Mouse (Mus musculus): ENCODE results near the gene Ubqln2.

DNA sequence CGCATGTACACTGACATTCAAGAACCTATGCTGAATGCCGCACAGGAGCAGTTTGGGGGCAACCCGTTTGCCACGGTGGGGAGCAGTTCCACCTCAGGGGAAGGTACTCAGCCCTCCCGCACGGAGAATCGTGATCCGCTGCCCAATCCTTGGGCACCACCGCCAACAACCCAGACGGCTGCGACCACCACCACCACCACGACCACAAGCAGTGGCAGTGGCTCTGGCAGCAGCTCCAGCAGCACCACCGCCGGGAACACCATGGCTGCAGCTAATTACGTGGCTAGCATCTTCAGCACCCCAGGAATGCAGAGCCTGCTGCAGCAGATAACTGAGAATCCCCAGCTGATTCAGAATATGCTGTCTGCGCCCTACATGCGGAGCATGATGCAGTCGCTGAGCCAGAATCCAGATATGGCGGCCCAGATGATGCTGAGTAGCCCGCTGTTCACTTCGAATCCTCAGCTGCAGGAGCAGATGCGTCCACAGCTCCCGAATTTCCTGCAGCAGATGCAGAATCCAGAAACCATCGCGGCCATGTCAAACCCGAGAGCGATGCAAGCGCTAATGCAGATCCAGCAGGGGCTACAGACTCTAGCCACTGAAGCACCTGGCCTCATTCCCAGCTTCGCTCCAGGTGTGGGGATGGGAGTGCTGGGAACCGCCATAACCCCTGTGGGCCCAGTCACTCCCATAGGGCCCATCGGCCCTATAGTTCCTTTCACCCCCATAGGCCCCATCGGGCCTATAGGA, 1.4 kb downstream of the Ubqln2 start:
- TF ChIP-seq POLR2A (IDR thresholded peaks at IDR 0.05; ENCODE audit: control insufficient read depth, extremely low read depth, insufficient read depth, low read length, poor library complexity): no peak
- TF ChIP-seq CTCF (IDR thresholded peaks at IDR 0.05; ENCODE audit: borderline replicate concordance, control insufficient read depth, extremely low read depth, insufficient read depth, low read length, poor library complexity): no peak
